Mouse (Mus musculus) forebrain, embryonic 14.5 days (tissue): Measurements from ENCODE around the gene Vmn2r73. TPM values are rescaled to one million over a fixed set of nuclear protein-coding genes. Genes with fewer than 3 reads are reported as not detected.
"Not testable (repeated sequence)": the region's sequence is repeated elsewhere in the genome, so short reads cannot be mapped to it uniquely, and the experiment has no call there.

Experiments used
- ATAC-seq: fragments of 200-750 bp; cut with Nextera tagmentation; 2 replicates; pipeline ENCODE4 v1.8.0; 2017; ENCODE audit warnings: mild to moderate bottlenecking, moderate library complexity
- DNase-seq: peaks from one replicate; pipeline ENCODE4 v3.0.0-alpha.2; 2015; ENCODE audit warnings: low spot score
- H3K27ac ChIP-seq: fragments of 300-500 bp; sonication (generic); 2 replicates; pipeline ENCODE4 v1.5.1; 2014; ENCODE audit warnings: low read depth, mild to moderate bottlenecking, control low read depth, low read length, moderate library complexity
- H3K27me3 ChIP-seq: fragments of 300-500 bp; sonication (generic); replicated peaks from 2 replicates; pipeline ENCODE4 v1.6.1; 2014; ENCODE audit warnings: low read length, control low read depth, mixed read lengths; ENCODE audit not compliant: control insufficient read depth, insufficient read depth
- H3K36me3 ChIP-seq: fragments of 300-500 bp; sonication (generic); 2 replicates; pipeline ENCODE4 v1.6.1; 2014; ENCODE audit warnings: low read length, control low read depth; ENCODE audit not compliant: control insufficient read depth, insufficient read depth
- H3K4me1 ChIP-seq: fragments of 300-500 bp; sonication (generic); 2 replicates; pipeline ENCODE4 v1.6.1; 2014; ENCODE audit warnings: antibody characterized with exemption, low read length, control low read depth; ENCODE audit not compliant: control insufficient read depth, insufficient read depth
- H3K4me2 ChIP-seq: fragments of 300-500 bp; sonication (generic); 2 replicates; pipeline ENCODE4 v1.6.1; 2014; ENCODE audit warnings: mild to moderate bottlenecking, control low read depth, low read length
- H3K4me3 ChIP-seq: fragments of 300-500 bp; sonication (generic); 2 replicates; pipeline ENCODE4 v1.5.1; 2014; ENCODE audit warnings: low read depth, low read length, control low read depth
- H3K9ac ChIP-seq: fragments of 300-500 bp; sonication (generic); 2 replicates; pipeline ENCODE4 v1.6.1; 2014; ENCODE audit warnings: mild to moderate bottlenecking, low read length, control low read depth, moderate library complexity
- H3K9me3 ChIP-seq: fragments of 300-500 bp; sonication (generic); replicated peaks from 2 replicates; pipeline ENCODE4 v1.6.1; 2016; ENCODE audit warnings: low read length, control low read depth, mixed read lengths; ENCODE audit not compliant: control insufficient read depth
- WGBS: fragments of 180-500 bp; shearing (Covaris S2); extraction: QIAGEN DNeasy Blood & Tissue Kit; methylation state at CpG from one replicate; pipeline ENCODE4 v1.1.7; 2014; 5-methylcytosine and 5-hydroxymethylcytosine counted together
- polyA plus RNA-seq: library from polyadenylated mRNA; unstranded; fragments of >200 nt; fragmentation: Nextera tagmentation; extraction: Ambion mirVana; gene quantifications from 2 replicates; pipeline ENCODE4 v1.2.1, GENCODE M21; 2014

The Vmn2r73 gene
- polyA plus RNA-seq: not detected in 2 replicates

DNA sequence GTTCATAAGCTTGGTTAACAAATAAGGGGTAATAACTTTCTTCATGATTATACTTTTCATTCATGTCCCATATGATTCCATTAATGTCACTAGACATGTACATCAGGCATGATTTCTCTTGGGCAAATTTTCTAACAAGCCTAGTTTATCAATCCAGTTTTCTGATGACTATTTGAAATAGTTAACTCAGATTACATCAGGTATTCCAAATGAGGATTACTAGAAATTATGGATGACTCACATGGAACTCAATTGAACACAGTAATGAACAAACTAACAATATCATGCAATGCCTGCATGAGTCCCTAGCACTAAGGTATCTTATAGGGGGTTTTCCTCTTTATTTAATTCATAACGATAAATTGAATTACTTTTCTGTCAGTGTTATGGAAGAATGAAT is at the start of gene Vmn2r73:
TSS of gene Vmn2r73 (minus strand) at position 101 of the 400 bp plus-strand sequence.
- no peak for DNase-seq
- H3K4me1 ChIP-seq: no peaks in the 10 kb centered on the region
- H3K36me3 ChIP-seq: no peaks in the 10 kb centered on the region
- no peak within 1 kb of the TSS for H3K4me3 ChIP-seq
- H3K9me3 ChIP-seq: no peaks in the 10 kb centered on the region
- H3K4me2 ChIP-seq: no peak within 1 kb of the TSS
- no peak within 1 kb of the TSS for H3K27ac ChIP-seq
- no peak within 1 kb of the TSS for H3K9ac ChIP-seq
- no peaks in the 10 kb centered on the region for H3K27me3 ChIP-seq
- no peak for ATAC-seq
- WGBS: 94% methylated on average over 1 of the region's 1 CpGs

DNA sequence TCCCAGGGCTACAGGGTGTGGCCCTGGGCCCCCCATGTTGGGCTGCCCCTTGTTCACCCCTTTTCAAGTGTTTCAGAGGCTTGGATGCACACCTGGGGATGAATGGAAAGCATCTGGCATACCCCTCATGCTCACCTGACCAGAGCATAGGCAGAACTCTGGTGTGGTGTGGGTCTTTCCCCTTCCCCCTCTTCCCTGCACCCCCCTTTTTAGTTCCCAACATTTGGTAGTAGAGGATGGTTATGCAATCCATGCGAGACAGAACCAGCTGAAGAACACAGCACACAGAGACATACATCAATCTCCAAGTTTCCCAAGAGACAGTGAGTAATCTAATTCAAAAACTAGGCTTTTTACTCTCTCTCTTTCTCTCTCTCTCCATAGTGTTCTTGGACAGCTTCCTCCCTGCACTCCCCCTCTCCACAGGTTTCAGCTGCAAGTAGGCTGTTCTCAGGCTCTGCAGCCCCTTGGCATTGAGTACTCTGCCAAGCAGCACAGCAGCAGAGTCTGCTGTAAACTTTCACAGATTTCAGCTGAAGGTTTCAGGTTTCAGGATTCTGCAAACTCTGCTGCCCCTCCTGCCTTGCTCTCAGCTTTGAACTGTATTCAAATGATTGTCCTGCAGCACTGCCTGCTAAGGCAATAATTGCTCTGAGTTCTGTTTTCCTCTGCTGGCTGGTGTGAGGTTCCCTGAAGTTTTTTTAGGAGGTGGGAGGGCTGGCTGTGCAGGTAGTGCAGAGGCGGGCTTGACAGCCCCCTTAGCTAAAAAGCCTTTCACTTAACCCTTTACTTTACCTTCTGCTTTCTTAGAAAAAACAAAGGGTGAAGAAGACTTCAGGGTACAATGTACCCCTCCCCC is 35.7 kb downstream of the Vmn2r73 start:
- no peak overlapping the region for H3K4me2 ChIP-seq
- H3K4me1 ChIP-seq: no peaks in the 10 kb centered on the region
- 0 out of 2 replicates have a peak, but pooled peaks cover 3% of the 10 kb centered on the region for H3K9me3 ChIP-seq
- no peaks in the 10 kb centered on the region for H3K27me3 ChIP-seq
- 28% methylated on average over 2 of the region's 2 CpGs for WGBS
- H3K9ac ChIP-seq: no peak overlapping the region
- ATAC-seq: no peak
- H3K4me3 ChIP-seq: no peak overlapping the region
- H3K36me3 ChIP-seq: no peaks in the 10 kb centered on the region
- DNase-seq: no peak
- no peak overlapping the region for H3K27ac ChIP-seq

DNA sequence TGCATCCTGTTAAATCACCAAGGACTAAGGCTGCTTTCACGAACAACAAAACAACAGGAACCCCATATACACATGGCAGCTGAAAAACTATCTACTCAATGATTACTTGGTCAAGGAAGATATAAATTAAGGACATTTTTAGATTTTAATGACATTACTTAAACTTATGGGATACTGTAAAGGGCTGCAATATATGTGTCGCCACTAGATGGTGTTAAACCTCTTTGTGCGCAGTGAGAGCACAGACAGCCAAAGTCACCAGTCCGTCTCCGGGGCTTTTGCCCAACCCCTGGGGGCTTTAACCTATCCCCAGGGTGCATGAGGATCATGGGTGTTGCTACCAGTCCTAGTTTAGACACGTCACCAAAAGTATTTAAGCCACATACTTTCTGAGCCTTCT is 58.0 kb downstream of the Vmn2r73 start:
- not testable (repeated sequence) for ATAC-seq, H3K9me3 ChIP-seq, H3K4me2 ChIP-seq, H3K27ac ChIP-seq, H3K9ac ChIP-seq, H3K4me1 ChIP-seq, H3K27me3 ChIP-seq, H3K4me3 ChIP-seq, H3K36me3 ChIP-seq
- DNase-seq: peak; percentile 7
- WGBS: 10% methylated on average over 6 of the region's 6 CpGs

Other genes with a start within 250 kb of the Vmn2r73 start
- not detected in 2 replicates for gene Vmn2r72, start 121.2 kb downstream of the Vmn2r73 start, polyA plus RNA-seq
- not detected in 2 replicates for gene Vmn2r74, start 85.4 kb upstream of the Vmn2r73 start, polyA plus RNA-seq